Mouse (Mus musculus) G1E (cell line): ENCODE data around the gene Tbc1d16.

ENCODE experiments used
- CTCF ChIP-seq: IDR thresholded peaks from 2 replicates; pipeline ENCODE4 v1.5.1; 2012; ENCODE audit warnings: low read depth, low read length, inconsistent platforms, mixed read lengths
- TAL1 ChIP-seq: conservative IDR thresholded peaks from 2 replicates; pipeline ENCODE4 v1.6.1; 2012; ENCODE audit warnings: low read depth, low read length, inconsistent platforms, mixed read lengths

DNA sequence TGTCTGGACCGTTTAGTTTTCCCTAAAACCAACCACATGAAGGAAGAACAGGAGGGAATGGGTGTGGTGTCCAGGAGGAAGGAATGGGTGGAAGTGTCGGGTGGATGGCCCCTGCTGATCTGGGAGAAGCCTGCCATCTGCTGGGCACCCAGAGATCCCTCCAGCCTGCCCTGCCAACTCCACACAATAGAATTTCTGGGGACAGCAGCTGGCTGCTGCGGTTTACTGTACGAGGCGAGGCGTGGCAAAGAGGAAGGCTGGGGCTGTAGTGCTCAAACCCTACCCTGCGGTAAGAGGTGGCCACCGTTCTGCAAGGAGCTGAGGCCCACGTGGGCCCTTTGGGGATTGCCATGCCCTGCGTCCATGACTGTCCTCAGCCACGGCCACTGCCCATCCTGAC lies 37.8 kb downstream of the Tbc1d16 start:
- TF ChIP-seq CTCF, result no peak
- TF ChIP-seq TAL1, result no peak
